8 mouse cellular contexts compared by ENCODE assay signal in the genomic region with DNA sequence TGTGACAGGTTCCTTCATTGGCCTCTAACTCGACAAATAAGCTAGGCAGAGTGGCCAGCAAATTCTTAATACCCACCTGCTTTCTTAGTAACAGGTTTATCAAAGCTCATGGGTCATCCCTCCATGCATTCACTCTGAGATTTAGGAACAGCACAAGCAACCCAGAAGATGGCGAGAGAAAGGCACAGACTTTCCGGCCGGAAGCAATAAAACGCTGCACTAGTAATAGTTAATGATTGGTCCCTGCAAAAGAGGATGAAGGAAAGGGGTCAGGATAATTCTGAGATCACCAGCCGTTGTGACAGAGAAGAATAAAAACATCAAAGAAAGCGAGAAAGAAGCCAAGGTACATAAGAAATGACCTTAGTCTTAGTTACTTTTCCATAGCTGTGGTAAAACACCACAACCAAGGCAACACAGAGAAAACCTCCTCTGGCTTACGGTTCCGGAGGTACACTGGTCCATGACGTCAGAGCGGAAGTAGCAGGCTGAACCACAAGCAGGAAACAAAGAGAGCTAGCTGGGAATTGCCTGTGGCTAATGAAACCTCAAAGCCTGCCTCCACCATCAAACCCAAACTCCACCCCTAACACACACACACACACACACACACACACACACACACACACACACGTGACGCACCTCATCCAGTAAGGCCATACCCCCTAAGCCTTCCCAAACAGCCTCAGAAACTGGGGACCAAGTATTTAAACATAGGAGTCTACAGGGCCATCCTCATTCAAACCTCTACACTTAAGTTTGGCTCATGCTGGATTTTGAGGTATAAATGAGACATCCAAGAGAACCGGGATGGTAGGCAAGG.
DNase-seq lines count a peak whose midpoint lies in the region; ATAC-seq and TF ChIP-seq lines count a peak whose summit lies in the region.

No protein-coding gene starts in this region.

- intact Hi-C loops in left cerebral cortex, postnatal 4 days (cut with DNase I): no loop called here
- intact Hi-C loops in left cerebral cortex, adult 2 months (cut with DNase I): no loop called here

- DNase-seq in 416B (ENCODE audit: low read depth): peak; percentile 98
- peak; percentile 45 for DNase-seq in R1 (ENCODE audit: low read depth, low spot score)
- peak; percentile 48 for DNase-seq in kidney, postnatal 10 days
- DNase-seq in left cerebral cortex, postnatal 4 days: no peak
- no peak for DNase-seq in cerebellum, adult 18-20 months
- DNase-seq in left cerebral cortex, adult 2 months (ENCODE audit: extremely low spot score in 1 of 2, low spot score in 2 of 2): no peak

- no peak overlapping the region for H3K4me3 ChIP-seq in left cerebral cortex, adult 2 months

- H3K27ac ChIP-seq in left cerebral cortex, adult 2 months: no peak overlapping the region

- ATAC-seq in megakaryocyte progenitor cell, adult 5-6 weeks (replicated peaks; ENCODE audit: poor library complexity): peak; percentile 96
- ATAC-seq in frontal cortex, adult (ENCODE audit: low TSS enrichment): no peak

- TF ChIP-seq CTCF in left cerebral cortex, adult 2 months (IDR thresholded peaks at IDR 0.05): no peak

Comparison
In these comparisons a context has a peak if more than half of its experiments do, and no peak if none do; other contexts are left out.
1. DNase-seq: peak in 416B (single experiment), R1 (single experiment) and kidney, postnatal 10 days (single experiment); none in left cerebral cortex, postnatal 4 days (single experiment), cerebellum, adult 18-20 months (0 of 2) and left cerebral cortex, adult 2 months (0 of 2).